In genomic region chr2:91412361-91412760, GRCm38 (mm10) we compare ENCODE assay signal across 9 mouse cellular contexts. TPM values are rescaled to one million over a fixed set of nuclear protein-coding genes. Genes with fewer than 3 reads are reported as not detected.
A peak's percentile ranks its signal among the peaks of the same experiment; 100 is the strongest.
DNase-seq lines count a peak whose midpoint lies in the region; ATAC-seq lines count a peak whose summit lies in the region.
"Had no signal": no experiment of that assay in that cellular context is flagged by ENCODE, and none has a peak within 500 bp of the region (broad histone marks: within the 10 kb centered on the region; RNA-seq: fewer than 3 reads in every experiment).

No protein-coding gene starts in this region.

- no peak for ATAC-seq in kidney, embryonic 15.5 days (replicated peaks; ENCODE audit: low FRiP score)
- no peak for ATAC-seq in erythroid progenitor cell, adult 5-6 weeks (replicated peaks; ENCODE audit: low FRiP score, poor library complexity, severe bottlenecking)

- H3K4me2 ChIP-seq in kidney, embryonic 15.5 days = no peak overlapping the region
- H3K4me2 ChIP-seq: forebrain, embryonic 12.5 days had no signal

- no peak overlapping the region for H3K4me3 ChIP-seq in kidney, embryonic 15.5 days (replicated peaks)
- H3K4me3 ChIP-seq: forebrain, embryonic 12.5 days had no signal

- H3K36me3 ChIP-seq in kidney, embryonic 15.5 days = no peaks in the 10 kb centered on the region
- H3K36me3 ChIP-seq: forebrain, embryonic 12.5 days had no signal

- no peak overlapping the region for H3K9ac ChIP-seq in kidney, embryonic 15.5 days
- H3K9ac ChIP-seq: forebrain, embryonic 12.5 days had no signal

- H3K27ac ChIP-seq in kidney, embryonic 15.5 days = peak overlapping the region; percentile 42
- H3K27ac ChIP-seq: forebrain, embryonic 12.5 days had no signal

- DNase-seq in adrenal gland, adult 8-10 months = peak; percentile 12
- DNase-seq in adrenal gland, adult 18-20 months (ENCODE audit: low spot score in 2 of 2) = no peak
- peak; percentile 54 for DNase-seq in embryo, embryonic 10 days (ENCODE audit: low spot score)
- DNase-seq in lung, postnatal 36 days = peak; percentile 82
- DNase-seq in cerebellum, postnatal 14 days = no peak
- no peak for DNase-seq in right cerebral cortex, postnatal 10 days (ENCODE audit: low spot score in 2 of 2)

- H3K9me3 ChIP-seq in kidney, embryonic 15.5 days (replicated peaks) = no peaks in the 10 kb centered on the region
- H3K9me3 ChIP-seq: forebrain, embryonic 12.5 days had no signal

- H3K27me3 ChIP-seq in kidney, embryonic 15.5 days = no peaks in the 10 kb centered on the region

- 38% methylated on average over 5 of the region's 5 CpGs for WGBS in kidney, embryonic 15.5 days

- peaks cover 11% of the 10 kb centered on the region for H3K4me1 ChIP-seq in kidney, embryonic 15.5 days

RNA-seq across cellular contexts. Expression of gene 1110051M20Rik, which starts 32.1 kb away (rescaled TPM):
- total RNA-seq in adrenal gland, adult 8-10 months (2022) = 10 to 100 TPM; 17.8 to 35.6 (median 28.3) TPM
- total RNA-seq in adrenal gland, adult 18-20 months (2021) = 10 to 100 TPM; 15.0 to 16.4 TPM
- polyA plus RNA-seq in kidney, embryonic 15.5 days (2015; fragmentation: Nextera tagmentation; extraction: Ambion mirVana) = 56.0 and 65.7 TPM in 2 replicates
- total RNA-seq in erythroid progenitor cell, adult 5-6 weeks (2015; ENCODE audit: low replicate concordance) = 1.4 and 3.8 TPM in 2 replicates
- 1.2 and 4.0 TPM in 2 replicates for total RNA-seq in erythroid progenitor cell, adult 5-6 weeks (2017; ENCODE audit: low replicate concordance)

RNA-seq across cellular contexts. Expression of gene Lrp4, which starts 45.0 kb away (rescaled TPM):
- 10 to 100 TPM in 2 of 4 experiments, 1 to 10 TPM in 2; 6.3 to 11.2 (median 9.5) TPM for total RNA-seq in adrenal gland, adult 8-10 months (2022)
- 1 to 10 TPM; 4.8 TPM for total RNA-seq in adrenal gland, adult 18-20 months (2021)
- polyA plus RNA-seq in kidney, embryonic 15.5 days (2015; fragmentation: Nextera tagmentation; extraction: Ambion mirVana) = 9.3 and 9.5 TPM in 2 replicates
- 0.42 and 1.1 TPM in 2 replicates for total RNA-seq in erythroid progenitor cell, adult 5-6 weeks (2015; ENCODE audit: low replicate concordance)
- total RNA-seq in erythroid progenitor cell, adult 5-6 weeks (2017; ENCODE audit: low replicate concordance) = 0.51 and 2.6 TPM in 2 replicates

Comparison
In these comparisons a context has a peak if more than half of its experiments do, and no peak if none do; other contexts are left out.
1. DNase-seq: peak in adrenal gland, adult 8-10 months (single experiment), embryo, embryonic 10 days (single experiment) and lung, postnatal 36 days (single experiment); none in adrenal gland, adult 18-20 months (0 of 2), cerebellum, postnatal 14 days (0 of 2) and right cerebral cortex, postnatal 10 days (0 of 2).